Mouse (Mus musculus): Measurements from ENCODE around the gene S100a10.

- TF ChIP-seq POLR2A (IDR thresholded peaks at IDR 0.05; ENCODE audit: insufficient read depth, low read length) (no peak), CTCF (IDR thresholded peaks at IDR 0.05; ENCODE audit: low read depth, low read length) (no peak)
Measured at GRCm38 (mm10) chr3:93589629-93590028, 34.7 kb downstream of the S100a10 start.
